Mouse (Mus musculus) ES-E14 (cell line): ENCODE measurements around the gene Mtx1.
"Not testable (repeated sequence)": the region's sequence is repeated elsewhere in the genome, so short reads cannot be mapped to it uniquely, and the experiment has no call there.

Experiments
- CHD2 ChIP-seq: IDR thresholded peaks from 2 replicates; pipeline ENCODE4 v1.6.1; 2014; ENCODE audit warnings: mild to moderate bottlenecking, low read depth, low read length, inconsistent platforms
- HCFC1 ChIP-seq: IDR thresholded peaks from 2 replicates; pipeline ENCODE4 v1.6.1; 2012; ENCODE audit warnings: low read length, inconsistent platforms, borderline replicate concordance; ENCODE audit not compliant: insufficient read depth
- MAFK ChIP-seq: IDR thresholded peaks from 2 replicates; pipeline ENCODE4 v1.6.1; 2014; ENCODE audit warnings: mild to moderate bottlenecking, low read depth, low read length, inconsistent platforms; ENCODE audit not compliant: insufficient read depth
- ZC3H11A ChIP-seq: IDR thresholded peaks from 2 replicates; pipeline ENCODE4 v1.6.1; 2012; ENCODE audit warnings: low read depth, mild to moderate bottlenecking, inconsistent platforms, low read length, borderline replicate concordance
- ZNF384 ChIP-seq: IDR thresholded peaks from 2 replicates; pipeline ENCODE4 v1.6.1; 2012; ENCODE audit warnings: low read depth, low read length, inconsistent platforms

DNA sequence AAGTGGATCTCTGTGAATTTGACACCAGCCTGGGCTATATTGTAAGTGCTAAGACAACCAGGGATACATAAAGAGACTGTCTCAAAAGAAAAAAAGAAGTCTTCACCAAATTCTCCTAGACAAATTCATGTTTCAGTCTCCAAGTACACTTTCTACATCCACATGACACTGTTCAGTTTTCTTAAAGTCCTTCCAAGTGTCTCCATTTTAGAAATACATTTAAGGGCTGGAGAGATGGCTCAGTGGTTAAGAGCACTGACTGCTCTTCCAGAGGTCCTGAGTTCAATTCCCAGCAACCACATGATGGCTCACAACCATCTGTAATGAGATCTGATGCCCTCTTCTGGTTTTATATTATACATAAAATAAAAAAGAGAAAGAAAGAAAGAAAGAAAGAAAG is 65.7 kb downstream of the Mtx1 start:
- not testable (repeated sequence) for TF ChIP-seq CHD2, MAFK, ZC3H11A, HCFC1, ZNF384
